Mouse (Mus musculus): ENCODE measurements at regions not wholly inside any gene's neighbourhood (a gene's known extent, or its start where the extent isn't known, plus 50 kb on each side); places are given as distances from the start of the nearest gene placed in this dataset.

DNA sequence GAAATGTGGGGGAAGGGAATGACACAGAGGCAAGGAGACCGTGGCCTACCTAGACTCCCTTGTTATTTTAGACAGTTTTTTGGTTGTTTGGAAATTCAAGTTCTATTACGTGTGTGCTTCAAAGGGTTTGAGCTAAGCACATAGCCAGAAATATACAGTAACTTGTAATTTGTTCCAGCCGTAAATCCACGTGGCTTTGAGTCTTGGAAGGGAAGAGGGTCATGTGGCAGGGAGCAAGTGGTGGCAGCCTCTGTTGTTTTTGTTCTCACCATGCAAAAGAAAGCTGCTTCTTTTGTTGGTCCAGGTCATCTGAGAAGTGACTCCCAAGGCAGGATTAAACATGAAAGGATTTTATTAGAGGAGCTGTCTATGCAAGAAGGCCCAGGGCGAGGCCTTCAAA lies 153.1 kb downstream of the Snx13 start:
- TF ChIP-seq CTCF (conservative IDR thresholded peaks at IDR 0.05; ENCODE audit: insufficient read depth, insufficient read length, low read depth, low read length) (no peak), POLR2A (IDR thresholded peaks at IDR 0.05; ENCODE audit: low read depth, low read length) (no peak)
